Mouse (Mus musculus) urinary bladder, postnatal 14 days (tissue): ENCODE measurements at regions not wholly inside any gene's neighbourhood (a gene's known extent, or its start where the extent isn't known, plus 50 kb on each side); places are given as distances from the start of the nearest gene placed in this dataset.

Source experiments
- DNase-seq: peaks from one replicate; pipeline ENCODE4 v3.0.0; 2021; ENCODE audit warnings: low spot score

GRCm38 (mm10) chr7:117263126-117263525 lies 117.7 kb upstream of the Xylt1 start:
- no peak for DNase-seq

- peak; percentile 6 for DNase-seq
These were observed 116.4 kb upstream of the Xylt1 start for GRCm38 (mm10) chr7:117264341-117264740.

GRCm38 (mm10) chr7:117268096-117268495 lies 112.7 kb upstream of the Xylt1 start:
- no peak for DNase-seq

- DNase-seq = no peak
These were observed 111.4 kb upstream of the Xylt1 start for GRCm38 (mm10) chr7:117269263-117269897.

- no peak for DNase-seq
These were observed 102.3 kb upstream of the Xylt1 start for GRCm38 (mm10) chr7:117278388-117278961.

GRCm38 (mm10) chr7:117282194-117282593 lies 98.6 kb upstream of the Xylt1 start:
- DNase-seq = no peak

- no peak for DNase-seq
These were observed 95.6 kb upstream of the Xylt1 start for GRCm38 (mm10) chr7:117285206-117285605.

GRCm38 (mm10) chr7:117285985-117286384 lies 94.8 kb upstream of the Xylt1 start:
- DNase-seq = peak; percentile 18

GRCm38 (mm10) chr7:117303705-117304104 lies 77.1 kb upstream of the Xylt1 start:
- DNase-seq = peak; percentile 38

GRCm38 (mm10) chr7:117310586-117311200 lies 70.1 kb upstream of the Xylt1 start:
- peak; percentile 33 for DNase-seq

- no peak for DNase-seq
These were observed 69.5 kb upstream of the Xylt1 start for GRCm38 (mm10) chr7:117311316-117311715.

- no peak for DNase-seq
These were observed 64.5 kb upstream of the Xylt1 start for GRCm38 (mm10) chr7:117316126-117316805.

GRCm38 (mm10) chr7:117317362-117317761 lies 63.4 kb upstream of the Xylt1 start:
- DNase-seq = no peak

GRCm38 (mm10) chr7:117320552-117320951 lies 60.2 kb upstream of the Xylt1 start:
- DNase-seq = no peak
